ENCODE assay signal across 9 mouse cellular contexts in the genomic region with DNA sequence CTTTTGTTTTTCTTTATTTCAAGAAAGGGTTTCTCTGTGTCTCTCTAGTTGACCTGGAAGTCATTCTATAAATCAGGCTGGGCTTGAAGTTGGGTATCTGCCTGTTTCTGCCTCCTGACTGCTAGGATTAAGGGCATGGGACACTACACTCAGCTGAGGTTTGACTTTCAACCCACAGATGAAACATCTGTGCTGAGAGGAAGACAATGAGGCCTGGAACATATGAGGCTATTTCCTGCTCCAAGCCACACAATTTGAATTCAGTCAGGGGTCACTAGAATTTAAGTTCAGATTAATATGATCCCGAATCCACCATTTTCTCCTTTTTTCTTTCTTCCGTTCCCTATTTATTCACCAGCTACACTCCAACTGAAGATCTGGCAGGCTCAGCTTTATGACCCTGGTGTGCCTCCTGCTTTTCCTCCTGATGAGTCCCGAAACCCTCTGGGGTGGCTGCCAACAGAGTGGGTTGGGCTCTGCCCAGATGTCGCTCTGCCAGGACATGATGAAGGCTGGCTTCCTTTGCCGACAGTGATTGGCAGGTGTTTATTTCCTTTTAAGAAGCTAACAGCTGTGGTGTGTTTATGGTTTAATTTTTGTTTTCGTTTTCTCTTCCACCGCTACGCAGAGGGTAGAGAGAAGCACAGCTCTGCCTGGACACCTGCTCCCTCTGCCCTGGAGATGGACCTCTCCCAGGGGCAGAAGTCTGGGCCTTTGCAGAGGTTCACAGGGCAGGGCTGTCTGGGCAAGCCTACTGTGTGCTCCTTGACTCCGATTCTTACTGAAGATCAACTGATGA. TPM values are rescaled to one million over a fixed set of nuclear protein-coding genes. Genes with fewer than 3 reads are reported as not detected.
DNase-seq lines count a peak whose midpoint lies in the region; ATAC-seq and TF ChIP-seq lines count a peak whose summit lies in the region.
"Had no signal": no experiment of that assay in that cellular context is flagged by ENCODE, and none has a peak within 500 bp of the region (broad histone marks: within the 10 kb centered on the region; RNA-seq: fewer than 3 reads in every experiment).

No protein-coding gene starts in this region.

- peak; percentile 38 for DNase-seq in liver, postnatal 0 days
- no peak for DNase-seq in liver
- DNase-seq in adrenal gland, adult 18-20 months (ENCODE audit: low spot score in 2 of 2), result peak; percentile 47 to 57
- DNase-seq in gastrocnemius, postnatal 25 days, result peak; percentile 69
- DNase-seq in kidney, adult 8-10 months, result peak; percentile 59 to 62
- peak; percentile 51 for DNase-seq in midbrain, postnatal 0 days (ENCODE audit: low spot score)
- DNase-seq in testis, postnatal 14 days (ENCODE audit: low spot score), result no peak
- no peak for DNase-seq in layer of hippocampus, adult 9-10 months (ENCODE audit: low spot score)

- no peaks in the 10 kb centered on the region for H3K4me1 ChIP-seq in liver, postnatal 0 days (ENCODE audit: insufficient read depth)
- H3K4me1 ChIP-seq in midbrain, postnatal 0 days (ENCODE audit: insufficient read depth, low read length), result no peaks in the 10 kb centered on the region
- H3K4me1 ChIP-seq: liver, embryonic 15.5 days had no signal

- 34% methylated on average over 9 of the region's 9 CpGs for WGBS in liver, postnatal 0 days (ENCODE audit: insufficient replicate concordance)
- 53% methylated on average over 9 of the region's 9 CpGs for WGBS in midbrain, postnatal 0 days

- no peak overlapping the region for H3K4me3 ChIP-seq in liver, postnatal 0 days (ENCODE audit: low read depth, low read length)
- no peak overlapping the region for H3K4me3 ChIP-seq in midbrain, postnatal 0 days (ENCODE audit: low read depth, low read length)
- H3K4me3 ChIP-seq: liver, embryonic 15.5 days had no signal

- 0 out of 2 replicates have a peak overlapping the region, but pooled peaks have one; percentile 9 for H3K4me2 ChIP-seq in liver, postnatal 0 days (ENCODE audit: low read depth, low read length)
- no peak overlapping the region for H3K4me2 ChIP-seq in midbrain, postnatal 0 days (ENCODE audit: low read depth, low read length, poor library complexity, severe bottlenecking)
- H3K4me2 ChIP-seq: liver, embryonic 15.5 days had no signal

- no peaks in the 10 kb centered on the region for H3K9me3 ChIP-seq in liver, postnatal 0 days (ENCODE audit: low read length)
- no peaks in the 10 kb centered on the region for H3K9me3 ChIP-seq in midbrain, postnatal 0 days (ENCODE audit: low read length)
- H3K9me3 ChIP-seq: liver, embryonic 15.5 days had no signal

- peak; percentile 65 for ATAC-seq in liver, postnatal 0 days
- no peak for ATAC-seq in midbrain, postnatal 0 days (ENCODE audit: low FRiP score)

- no peak; the same call in 1 of the 2 replicates for TF ChIP-seq EP300 in liver, postnatal 0 days (IDR thresholded peaks at IDR 0.05; ENCODE audit: low read depth)

- no peak for TF ChIP-seq CTCF in liver, postnatal 0 days (IDR thresholded peaks at IDR 0.05; ENCODE audit: low read depth)
- TF ChIP-seq CTCF in midbrain, postnatal 0 days (IDR thresholded peaks at IDR 0.05), result no peak

- no peaks in the 10 kb centered on the region for H3K36me3 ChIP-seq in liver, postnatal 0 days (replicated peaks; ENCODE audit: insufficient read depth, low read length)
- no peaks in the 10 kb centered on the region for H3K36me3 ChIP-seq in midbrain, postnatal 0 days (ENCODE audit: insufficient read depth, low read length)
- H3K36me3 ChIP-seq: liver, embryonic 15.5 days had no signal

- H3K27me3 ChIP-seq in liver, postnatal 0 days (ENCODE audit: insufficient read depth, low read length), result no peaks in the 10 kb centered on the region
- H3K27me3 ChIP-seq in midbrain, postnatal 0 days (ENCODE audit: insufficient read depth, low read length), result no peaks in the 10 kb centered on the region
- H3K27me3 ChIP-seq: liver, embryonic 15.5 days had no signal

- no peak overlapping the region for H3K9ac ChIP-seq in liver, postnatal 0 days (replicated peaks)
- H3K9ac ChIP-seq in midbrain, postnatal 0 days (replicated peaks; ENCODE audit: low read length, poor library complexity, severe bottlenecking), result no peak overlapping the region
- H3K9ac ChIP-seq: liver, embryonic 15.5 days had no signal

- peak overlapping the region; percentile 76 for H3K27ac ChIP-seq in liver, postnatal 0 days (ENCODE audit: low read depth)
- no peak overlapping the region for H3K27ac ChIP-seq in midbrain, postnatal 0 days (ENCODE audit: low read depth, low read length)
- H3K27ac ChIP-seq: liver, embryonic 15.5 days had no signal

RNA-seq across cellular contexts. Expression of gene Trp53i11, which starts 55.3 kb away (rescaled TPM):
- polyA plus RNA-seq in liver, postnatal 0 days (2015; fragmentation: Nextera tagmentation; extraction: Ambion mirVana), result 4.0 and 5.7 TPM in 2 replicates
- 10 to 100 TPM; 51.6 to 83.8 TPM for total RNA-seq in adrenal gland, adult 18-20 months (2021)
- total RNA-seq in gastrocnemius, postnatal 25 days (2021), result 1 to 10 TPM; 3.5 to 7.0 TPM
- 111 and 124 TPM in 2 replicates for total RNA-seq in midbrain, postnatal 0 days (2014; rRNA removed)
- 74.7 and 76.0 TPM in 2 replicates for polyA plus RNA-seq in midbrain, postnatal 0 days (2015; fragmentation: Nextera tagmentation; extraction: Ambion mirVana)

Comparison
In these comparisons a context has a peak if more than half of its experiments do, and no peak if none do; other contexts are left out.
1. DNase-seq: peak in liver, postnatal 0 days (single experiment), adrenal gland, adult 18-20 months (2 of 2), gastrocnemius, postnatal 25 days (single experiment), kidney, adult 8-10 months (2 of 2) and midbrain, postnatal 0 days (single experiment); none in liver (single experiment), testis, postnatal 14 days (single experiment) and layer of hippocampus, adult 9-10 months (single experiment).
2. RNA of gene Trp53i11, which starts 55.3 kb away (total RNA-seq): 111 to 124 TPM in midbrain, postnatal 0 days and 51.6 to 83.8 TPM in adrenal gland, adult 18-20 months; 3.5 to 7.0 TPM in gastrocnemius, postnatal 25 days; every median in the first group is over 4 times any median in the second.